Mouse (Mus musculus) forebrain, embryonic 12.5 days (tissue): Measurements from ENCODE around the gene Smco2. TPM values are rescaled to one million over a fixed set of nuclear protein-coding genes. Genes with fewer than 3 reads are reported as not detected.

Experiments used
- ATAC-seq: fragments of 200-750 bp; cut with Nextera tagmentation; 2 replicates; pipeline ENCODE4 v1.8.0; 2017; ENCODE audit warnings: moderate TSS enrichment; ENCODE audit not compliant: low FRiP score
- H3K27ac ChIP-seq: fragments of 300-500 bp; sonication (generic); 2 replicates; pipeline ENCODE4 v1.5.1; 2016; ENCODE audit warnings: mild to moderate bottlenecking
- H3K27me3 ChIP-seq: fragments of 300-500 bp; sonication (generic); 2 replicates; pipeline ENCODE4 v1.6.1; 2016; ENCODE audit warnings: mild to moderate bottlenecking
- H3K36me3 ChIP-seq: fragments of 300-500 bp; sonication (generic); replicated peaks from 2 replicates; pipeline ENCODE4 v1.6.1; 2016; ENCODE audit warnings: mild to moderate bottlenecking
- H3K4me1 ChIP-seq: fragments of 300-500 bp; sonication (generic); 2 replicates; pipeline ENCODE4 v1.6.1; 2016
- H3K4me2 ChIP-seq: fragments of 300-500 bp; sonication (generic); 2 replicates; pipeline ENCODE4 v1.6.1; 2016; ENCODE audit warnings: mild to moderate bottlenecking, moderate library complexity
- H3K4me3 ChIP-seq: fragments of 300-500 bp; sonication (generic); replicated peaks from 2 replicates; pipeline ENCODE4 v1.5.1; 2016; ENCODE audit warnings: mild to moderate bottlenecking
- H3K9ac ChIP-seq: fragments of 300-500 bp; sonication (generic); 2 replicates; pipeline ENCODE4 v1.6.1; 2016; ENCODE audit warnings: mild to moderate bottlenecking
- H3K9me3 ChIP-seq: fragments of 300-500 bp; sonication (generic); 2 replicates; pipeline ENCODE4 v1.6.1; 2016
- WGBS: fragments of 180-500 bp; shearing (Covaris S2); methylation state at CpG from one replicate; pipeline ENCODE4 v1.1.7; 2016; 5-methylcytosine and 5-hydroxymethylcytosine counted together
- polyA plus RNA-seq: library from polyadenylated mRNA; unstranded; fragments of >200 nt; fragmentation: Nextera tagmentation; extraction: Ambion mirVana; gene quantifications from 2 replicates; pipeline ENCODE4 v1.2.1, GENCODE M21; 2016

Gene Smco2
- polyA plus RNA-seq, 1 experiment from 2014 or later, result not detected

DNA sequence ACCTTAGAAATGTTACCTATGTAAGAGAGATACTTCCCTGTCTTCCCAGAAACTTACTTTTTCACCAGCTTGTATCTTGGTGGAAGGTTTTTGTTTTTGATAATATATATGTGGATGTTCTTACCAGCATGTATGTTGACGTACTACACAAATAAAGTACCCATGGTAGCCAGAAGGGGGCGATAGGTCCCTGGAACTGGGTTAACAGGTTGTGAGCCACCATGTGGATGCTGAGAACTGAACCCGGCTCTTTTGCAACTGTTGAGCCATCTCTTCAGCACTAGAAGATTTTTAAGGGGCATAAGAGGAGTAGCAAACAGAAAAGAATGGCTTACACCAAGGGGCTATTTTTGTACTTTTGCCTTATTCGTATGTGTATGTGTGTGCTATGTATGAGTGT lies 15.8 kb downstream of the Smco2 start:
- Histone ChIP-seq H3K27ac (no peak overlapping the region), H3K9me3 (no peaks in the 10 kb centered on the region), H3K4me1 (no peaks in the 10 kb centered on the region), H3K4me2 (no peak overlapping the region), H3K27me3 (no peaks in the 10 kb centered on the region), H3K9ac (no peak overlapping the region), H3K36me3 (no peaks in the 10 kb centered on the region), H3K4me3 (no peak overlapping the region)
- no peak for ATAC-seq
- 81% methylated on average over 4 of the region's 4 CpGs for WGBS

- H3K4me1 ChIP-seq, result no peaks in the 10 kb centered on the region
- H3K27ac ChIP-seq, result no peak overlapping the region
- no peak overlapping the region for H3K9ac ChIP-seq
- H3K27me3 ChIP-seq, result peaks cover 4% of the 10 kb centered on the region; the same call in 1 of the 2 replicates
- H3K9me3 ChIP-seq, result peaks cover 3% of the 10 kb centered on the region
- no peak overlapping the region for H3K4me3 ChIP-seq
- no peak overlapping the region for H3K4me2 ChIP-seq
- no peaks in the 10 kb centered on the region for H3K36me3 ChIP-seq
- ATAC-seq, result no peak
- WGBS, result 93% methylated on average over 4 of the region's 4 CpGs
Observed at GRCm38 (mm10) chr6:146871975-146872374, 22.1 kb downstream of the Smco2 start.

DNA sequence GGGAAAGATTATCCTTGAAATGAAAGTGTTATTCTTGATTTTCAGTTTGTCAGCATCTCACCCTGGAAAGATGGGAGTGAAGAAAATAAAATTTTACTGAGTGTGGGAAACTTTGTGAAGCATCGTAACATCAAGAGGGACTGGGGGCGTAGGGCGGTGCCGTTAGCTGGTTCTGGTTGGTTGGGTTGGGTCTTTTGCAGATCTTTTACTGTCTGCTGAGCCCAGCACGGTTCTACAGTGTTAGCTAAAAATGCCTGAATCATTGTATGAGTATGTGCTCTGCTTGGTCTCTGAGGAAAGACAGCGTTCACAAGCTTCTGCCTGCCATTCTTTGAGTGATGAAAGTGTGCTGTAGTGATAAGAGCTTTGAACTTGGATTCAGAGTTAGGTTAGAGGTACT lies 24.5 kb downstream of the Smco2 start:
- H3K4me1 ChIP-seq, result peaks cover 3% of the 10 kb centered on the region; the same call in 1 of the 2 replicates
- no peak overlapping the region for H3K4me3 ChIP-seq
- no peak overlapping the region for H3K27ac ChIP-seq
- no peaks in the 10 kb centered on the region for H3K36me3 ChIP-seq
- no peak overlapping the region for H3K9ac ChIP-seq
- no peak for ATAC-seq
- peaks cover 4% of the 10 kb centered on the region; the same call in 1 of the 2 replicates for H3K27me3 ChIP-seq
- peaks cover 6% of the 10 kb centered on the region for H3K9me3 ChIP-seq
- WGBS, result 80% methylated on average over 6 of the region's 6 CpGs
- no peak overlapping the region for H3K4me2 ChIP-seq

DNA sequence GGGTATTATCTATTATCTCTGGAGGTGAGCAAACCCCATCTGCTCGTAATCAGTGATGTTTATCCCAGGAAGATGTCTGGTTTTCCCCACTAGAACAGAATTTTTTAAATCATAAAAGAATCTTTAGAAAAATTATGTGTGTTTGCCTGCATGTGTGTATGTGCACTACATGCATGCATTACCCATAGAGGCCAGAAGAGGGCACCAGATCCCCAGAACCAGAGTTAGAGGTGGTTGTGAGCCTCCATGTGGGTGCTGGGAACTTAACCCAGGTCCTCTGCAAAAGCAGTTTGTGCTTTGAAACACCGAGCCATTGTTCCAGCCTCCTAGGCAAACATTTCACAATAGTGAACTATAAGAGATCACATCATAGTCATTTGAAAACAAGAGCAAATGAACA lies 26.9 kb downstream of the Smco2 start:
- Histone ChIP-seq H3K27me3 (peaks cover 4% of the 10 kb centered on the region; the same call in 1 of the 2 replicates), H3K4me2 (no peak overlapping the region), H3K36me3 (no peaks in the 10 kb centered on the region), H3K9ac (no peak overlapping the region), H3K4me3 (no peak overlapping the region), H3K4me1 (peaks cover 3% of the 10 kb centered on the region; the same call in 1 of the 2 replicates), H3K9me3 (peaks cover 6% of the 10 kb centered on the region), H3K27ac (no peak overlapping the region)
- ATAC-seq, result no peak
- 88% methylated on average over 2 of the region's 2 CpGs for WGBS

DNA sequence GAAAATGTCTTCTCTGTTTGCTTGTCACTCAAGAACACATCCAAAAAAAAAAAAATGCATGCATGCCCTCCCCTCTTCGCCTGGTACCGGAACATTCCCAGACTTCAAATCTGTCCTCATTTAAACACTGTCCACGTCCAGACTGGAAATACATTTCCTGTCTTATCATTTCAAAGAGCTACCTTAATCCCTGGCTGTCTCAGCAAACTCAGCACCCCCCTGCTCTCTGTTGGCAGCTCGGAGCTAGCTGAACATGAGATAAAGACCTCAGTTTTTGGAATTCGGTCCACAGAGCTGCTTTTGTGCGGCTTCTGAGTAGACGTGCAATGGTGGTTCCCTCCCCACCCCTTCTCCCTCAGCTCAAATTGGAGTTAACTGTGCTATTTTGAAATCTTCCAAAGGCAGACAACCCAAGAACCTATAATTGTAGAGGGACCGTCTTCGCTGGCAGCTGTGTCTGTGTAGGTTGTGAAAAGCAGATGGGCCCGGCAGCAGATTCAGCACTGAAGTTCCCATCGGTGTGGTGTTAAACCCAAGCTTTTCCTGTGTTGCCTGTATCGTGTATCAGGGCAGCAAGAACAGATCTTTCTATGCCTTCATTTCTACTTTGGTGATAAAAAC lies 27.6 kb downstream of the Smco2 start:
- no peaks in the 10 kb centered on the region for H3K36me3 ChIP-seq
- no peak for ATAC-seq
- H3K27me3 ChIP-seq, result peaks cover 4% of the 10 kb centered on the region; the same call in 1 of the 2 replicates
- no peak overlapping the region for H3K9ac ChIP-seq
- peaks cover 3% of the 10 kb centered on the region; the same call in 1 of the 2 replicates for H3K4me1 ChIP-seq
- H3K27ac ChIP-seq, result no peak overlapping the region
- 94% methylated on average over 12 of the region's 12 CpGs for WGBS
- no peak overlapping the region for H3K4me3 ChIP-seq
- no peak overlapping the region for H3K4me2 ChIP-seq
- H3K9me3 ChIP-seq, result peaks cover 6% of the 10 kb centered on the region

DNA sequence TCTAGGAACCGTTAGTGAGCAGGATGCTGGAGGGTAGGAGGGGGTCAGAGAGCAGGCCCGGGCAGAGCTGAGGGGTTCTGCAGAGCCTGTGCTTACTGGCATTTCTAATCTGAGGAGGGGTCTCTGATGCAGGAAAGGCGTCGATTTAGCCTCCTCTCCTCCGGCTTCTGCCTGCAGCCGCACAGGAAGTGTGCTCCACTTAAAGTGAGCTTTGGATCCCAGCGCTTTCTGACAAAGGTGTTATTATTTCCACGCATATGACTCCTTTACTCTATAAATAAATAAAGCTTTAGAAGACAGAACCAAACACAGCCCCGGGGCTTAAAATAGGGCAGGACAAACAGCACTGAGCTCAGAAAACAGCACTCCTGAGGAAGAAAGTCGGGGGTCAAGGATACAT lies 29.0 kb downstream of the Smco2 start:
- no peak overlapping the region for H3K27ac ChIP-seq
- H3K27me3 ChIP-seq, result no peaks in the 10 kb centered on the region
- H3K4me3 ChIP-seq, result no peak overlapping the region
- H3K36me3 ChIP-seq, result no peaks in the 10 kb centered on the region
- peaks cover 6% of the 10 kb centered on the region for H3K9me3 ChIP-seq
- no peak overlapping the region for H3K9ac ChIP-seq
- H3K4me2 ChIP-seq, result no peak overlapping the region
- H3K4me1 ChIP-seq, result peaks cover 3% of the 10 kb centered on the region; the same call in 1 of the 2 replicates
- ATAC-seq, result no peak
- 21% methylated on average over 10 of the region's 10 CpGs for WGBS

- Histone ChIP-seq H3K27me3 (no peaks in the 10 kb centered on the region), H3K36me3 (no peaks in the 10 kb centered on the region), H3K9ac (no peak overlapping the region), H3K9me3 (peaks cover 6% of the 10 kb centered on the region), H3K27ac (no peak overlapping the region), H3K4me2 (no peak overlapping the region), H3K4me1 (peaks cover 3% of the 10 kb centered on the region; the same call in 1 of the 2 replicates), H3K4me3 (no peak overlapping the region)
- 63% methylated on average over 9 of the region's 9 CpGs for WGBS
- peak; percentile 63; the same call in 1 of the 2 replicates for ATAC-seq
Observed at GRCm38 (mm10) chr6:146879856-146880255, 30.0 kb downstream of the Smco2 start.

DNA sequence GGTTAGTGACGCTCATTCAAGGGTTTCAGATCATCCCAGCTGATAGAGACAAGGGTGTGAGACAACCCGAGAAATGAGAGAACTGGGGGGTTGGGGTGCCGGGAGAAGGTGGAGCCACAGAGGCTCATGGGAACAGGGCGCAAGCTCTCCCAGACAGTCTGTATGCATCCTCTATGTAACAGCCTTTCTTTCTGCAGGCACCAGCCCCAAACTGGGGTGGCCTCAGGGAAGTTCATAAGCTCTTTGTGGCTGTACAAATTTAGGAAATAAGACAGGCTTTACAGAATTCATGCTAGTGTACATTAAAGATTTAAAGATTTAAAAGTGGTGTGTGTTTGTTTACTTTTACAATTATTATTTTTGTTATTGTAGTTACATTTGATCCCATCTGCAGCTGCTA lies 30.4 kb downstream of the Smco2 start:
- Histone ChIP-seq H3K9ac (no peak overlapping the region), H3K27ac (no peak overlapping the region), H3K9me3 (peaks cover 6% of the 10 kb centered on the region), H3K4me1 (peaks cover 3% of the 10 kb centered on the region; the same call in 1 of the 2 replicates), H3K27me3 (no peaks in the 10 kb centered on the region), H3K36me3 (no peaks in the 10 kb centered on the region), H3K4me3 (no peak overlapping the region), H3K4me2 (no peak overlapping the region)
- 76% methylated on average over 4 of the region's 4 CpGs for WGBS
- ATAC-seq, result peak; percentile 44; the same call in 1 of the 2 replicates

DNA sequence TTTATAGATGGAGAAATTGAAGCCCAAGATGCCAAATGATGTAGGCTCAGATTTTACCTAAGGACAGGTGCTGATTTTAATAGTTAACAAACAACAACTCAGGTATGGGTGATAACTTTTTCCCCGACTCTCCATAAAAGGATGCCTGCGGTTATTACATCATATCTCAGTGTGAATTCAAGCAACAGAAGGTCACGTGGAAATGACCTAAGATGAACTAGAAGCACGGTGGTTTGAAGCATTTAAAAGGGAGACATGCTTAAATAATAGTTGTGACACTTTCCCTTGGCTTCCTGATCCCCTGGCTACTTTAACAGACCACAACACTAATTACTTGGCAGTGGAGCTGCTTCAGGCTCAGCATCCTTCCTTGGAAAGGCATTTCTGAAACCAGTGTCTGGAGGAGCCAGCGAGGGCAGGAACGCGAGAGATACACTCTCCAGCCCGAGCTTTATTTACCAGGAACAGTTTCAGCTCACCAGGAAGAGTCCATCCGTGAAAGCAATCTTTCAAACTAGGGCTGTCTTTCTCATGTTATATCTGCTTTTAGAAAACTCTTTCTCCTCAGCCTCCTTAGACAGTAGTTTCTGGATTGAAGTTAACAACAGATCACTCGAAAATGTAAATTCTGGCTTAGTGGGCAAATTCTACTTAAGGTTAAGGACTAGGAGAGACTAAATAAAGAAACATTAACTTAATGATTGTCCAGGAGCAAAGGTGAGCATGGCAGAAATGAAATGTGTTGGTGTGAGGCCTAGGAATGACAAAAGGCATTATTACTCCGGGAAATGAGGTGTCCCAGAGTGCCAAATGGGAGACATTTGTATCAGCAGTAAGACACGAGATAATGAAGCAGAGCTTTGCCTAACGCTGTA lies 32.2 kb downstream of the Smco2 start:
- no peak for ATAC-seq
- Histone ChIP-seq H3K9me3 (peaks cover under 1% of the 10 kb centered on the region; the same call in 1 of the 2 replicates), H3K27me3 (no peaks in the 10 kb centered on the region), H3K9ac (no peak overlapping the region), H3K36me3 (no peaks in the 10 kb centered on the region), H3K27ac (no peak overlapping the region), H3K4me2 (no peak overlapping the region), H3K4me3 (no peak overlapping the region), H3K4me1 (peaks cover 3% of the 10 kb centered on the region; the same call in 1 of the 2 replicates)
- WGBS, result 65% methylated on average over 13 of the region's 13 CpGs

DNA sequence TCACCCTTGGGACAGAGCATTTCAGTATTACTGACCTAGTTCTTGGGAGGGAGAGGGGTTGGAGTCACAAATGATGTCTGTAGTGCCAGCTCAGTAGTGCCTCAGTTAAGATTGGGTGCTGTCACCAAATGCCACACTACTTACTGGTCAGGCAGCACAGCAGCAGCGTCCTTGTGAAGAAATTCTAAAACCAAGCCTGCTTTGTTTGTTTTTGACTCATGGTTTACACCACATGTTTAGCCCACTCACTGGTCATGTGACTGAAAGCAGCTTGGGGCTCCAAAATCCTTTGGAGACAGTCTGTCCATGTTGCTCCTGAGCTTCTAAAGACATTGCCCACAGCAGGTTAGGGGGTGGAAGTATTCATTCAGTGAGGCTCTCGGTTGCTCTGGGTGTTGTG lies 33.5 kb downstream of the Smco2 start:
- 76% methylated on average over 2 of the region's 2 CpGs for whole genome bisulfite sequencing
- Histone ChIP-seq H3K4me3 (no peak overlapping the region), H3K9ac (no peak overlapping the region), H3K36me3 (no peaks in the 10 kb centered on the region), H3K4me2 (no peak overlapping the region), H3K27me3 (no peaks in the 10 kb centered on the region), H3K4me1 (peaks cover 8% of the 10 kb centered on the region; the same call in 1 of the 2 replicates), H3K27ac (no peak overlapping the region), H3K9me3 (no peaks in the 10 kb centered on the region)
- no peak for ATAC-seq

- H3K4me1 ChIP-seq, result peaks cover 11% of the 10 kb centered on the region; the same call in 1 of the 2 replicates
- WGBS, result 94% methylated on average over 3 of the region's 3 CpGs
Observed at GRCm38 (mm10) chr6:146884171-146884570, 34.3 kb downstream of the Smco2 start.

DNA sequence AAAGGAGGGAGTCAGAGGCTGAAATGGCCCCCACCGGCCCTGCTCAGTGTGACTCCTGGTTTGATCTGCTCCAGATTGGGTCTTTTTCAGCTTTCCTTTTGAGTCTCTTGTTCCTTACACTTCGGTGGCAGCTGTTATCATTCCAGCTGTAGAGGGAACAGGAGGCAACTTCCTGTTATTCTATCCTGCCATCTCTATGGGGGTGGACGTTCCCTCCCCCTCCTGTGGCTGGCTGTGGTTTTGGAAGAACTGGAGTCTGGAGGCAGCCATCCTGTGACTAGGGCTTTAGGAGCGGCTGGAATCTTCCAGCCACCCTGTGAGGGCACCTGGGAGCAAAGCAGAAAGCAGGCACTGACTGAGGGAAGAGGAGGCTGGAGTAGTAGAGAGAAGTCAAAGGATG lies 34.9 kb downstream of the Smco2 start:
- Histone ChIP-seq H3K9me3 (no peaks in the 10 kb centered on the region), H3K4me2 (no peak overlapping the region), H3K36me3 (no peaks in the 10 kb centered on the region), H3K27ac (no peak overlapping the region), H3K9ac (no peak overlapping the region), H3K4me3 (no peak overlapping the region), H3K27me3 (no peaks in the 10 kb centered on the region), H3K4me1 (peaks cover 16% of the 10 kb centered on the region; the same call in 1 of the 2 replicates)
- no peak for ATAC-seq
- WGBS, result 47% methylated on average over 4 of the region's 4 CpGs

More at GRCm38 (mm10) chr6:146884171-146884570, 34.3 kb downstream of the Smco2 start:
- no peak overlapping the region for H3K4me2 ChIP-seq
- H3K4me3 ChIP-seq, result no peak overlapping the region
- H3K27me3 ChIP-seq, result no peaks in the 10 kb centered on the region
- H3K27ac ChIP-seq, result no peak overlapping the region
- H3K9me3 ChIP-seq, result no peaks in the 10 kb centered on the region
- no peak for ATAC-seq
- H3K36me3 ChIP-seq, result no peaks in the 10 kb centered on the region
- H3K9ac ChIP-seq, result no peak overlapping the region
